Mouse (Mus musculus) monocyte, adult 5-6 weeks (primary cell): Measurements from ENCODE around the gene Runx1. TPM values are rescaled to one million over a fixed set of nuclear protein-coding genes. Genes with fewer than 3 reads are reported as not detected.

Experiments
- ATAC-seq: fragments of 153-309, 156-312 bp; replicated peaks from 2 replicates; pipeline ENCODE4 v1.8.0; 2017; ENCODE audit warnings: mild to moderate bottlenecking; ENCODE audit not compliant: low TSS enrichment, insufficient number of reproducible peaks, severe bottlenecking, poor library complexity, low FRiP score
- total RNA-seq: library from RNA; stranded (forward); fragments of 200-1000, 200-491, 200-594 nt; gene quantifications from 3 replicates; pipeline ENCODE4 v1.2.3, GENCODE M21; 2017

Gene Runx1
- total RNA-seq, 1 experiment from 2014 or later = 77.3 TPM

GRCm38 (mm10) chr16:92719725-92720124 is 106.2 kb downstream of the Runx1 start:
- ATAC-seq = no peak

- ATAC-seq = peak; percentile 81
Observed at GRCm38 (mm10) chr16:92715599-92716483, 110.1 kb downstream of the Runx1 start.

GRCm38 (mm10) chr16:92710161-92710560 is 115.8 kb downstream of the Runx1 start:
- ATAC-seq = no peak

GRCm38 (mm10) chr16:92708718-92709117 is 117.2 kb downstream of the Runx1 start:
- ATAC-seq = no peak

GRCm38 (mm10) chr16:92707712-92708111 is 118.2 kb downstream of the Runx1 start:
- no peak for ATAC-seq

- ATAC-seq = no peak
Observed at GRCm38 (mm10) chr16:92707146-92707545, 118.8 kb downstream of the Runx1 start.

GRCm38 (mm10) chr16:92705564-92706458 is 120.1 kb downstream of the Runx1 start:
- no peak for ATAC-seq

GRCm38 (mm10) chr16:92703850-92704249 is 122.1 kb downstream of the Runx1 start:
- ATAC-seq = no peak

- no peak for ATAC-seq
Observed at GRCm38 (mm10) chr16:92699531-92700397, 126.2 kb downstream of the Runx1 start.

GRCm38 (mm10) chr16:92698612-92698998 is 127.3 kb downstream of the Runx1 start:
- peak; percentile 73 for ATAC-seq

GRCm38 (mm10) chr16:92697737-92698611 is 128.0 kb downstream of the Runx1 start:
- no peak; the same call in 1 of the 2 replicates for ATAC-seq

GRCm38 (mm10) chr16:92697227-92697736 is 128.7 kb downstream of the Runx1 start:
- ATAC-seq = peak; percentile 22

GRCm38 (mm10) chr16:92696411-92697015 is 129.4 kb downstream of the Runx1 start:
- peak; percentile 30 for ATAC-seq

- ATAC-seq = no peak
Observed at GRCm38 (mm10) chr16:92695981-92696380, 130.0 kb downstream of the Runx1 start.

GRCm38 (mm10) chr16:92695200-92695921 is 130.6 kb downstream of the Runx1 start:
- ATAC-seq = no peak

- ATAC-seq = no peak
Observed at GRCm38 (mm10) chr16:92694496-92695106, 131.3 kb downstream of the Runx1 start.
